Mouse (Mus musculus) skeletal muscle tissue, postnatal 0 days (tissue): Measurements from ENCODE around the gene Ank3. TPM values are rescaled to one million over a fixed set of nuclear protein-coding genes. Genes with fewer than 3 reads are reported as not detected.

Experiments
- polyA plus RNA-seq: library from polyadenylated mRNA; unstranded; fragments of >200 nt; fragmentation: Nextera tagmentation; extraction: Ambion mirVana; gene quantifications from 2 replicates; pipeline ENCODE4 v1.2.1, GENCODE M21; 2015

Gene Ank3
- 33.1 and 39.8 TPM in 2 replicates for polyA plus RNA-seq

DNA sequence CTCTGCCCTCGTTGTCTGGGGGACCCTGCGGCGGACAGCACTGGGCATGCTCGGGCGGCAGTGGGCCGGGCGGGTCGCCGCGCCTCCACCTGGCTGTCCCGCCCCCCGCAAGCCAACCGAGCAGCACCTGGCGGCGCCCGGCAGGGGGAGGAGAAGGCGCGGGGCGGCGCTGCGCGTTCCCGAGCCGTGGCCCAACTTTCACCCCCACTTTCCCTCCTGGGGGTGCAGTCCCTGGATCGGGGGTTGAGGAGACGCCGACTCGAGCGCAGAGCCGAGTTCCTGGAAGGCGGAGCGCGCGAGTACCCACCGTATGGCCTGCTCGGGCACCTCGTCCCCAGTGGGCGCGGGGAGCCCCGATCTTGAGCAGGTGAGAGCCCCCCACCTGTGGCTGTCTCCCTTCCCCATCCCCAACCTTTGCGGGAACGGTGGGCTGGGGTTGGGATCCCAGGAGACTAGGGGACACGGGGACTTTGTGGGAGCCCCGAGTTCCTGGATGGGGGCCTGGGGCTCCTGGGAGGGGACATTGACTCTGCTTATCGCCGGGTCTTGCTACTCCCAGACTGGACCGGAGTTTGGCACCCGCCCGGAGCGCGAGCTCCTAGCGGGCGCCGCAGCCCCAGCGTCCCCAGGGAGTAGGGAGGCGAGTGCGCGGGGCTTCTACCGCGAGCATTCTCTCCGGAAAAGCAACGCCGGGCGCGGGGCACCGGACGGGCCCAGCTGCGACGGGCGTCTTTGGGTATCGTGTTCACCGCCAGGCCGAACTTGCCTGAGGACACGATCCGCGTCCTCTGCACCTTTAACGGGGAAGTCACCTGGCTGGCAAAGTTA is at the start of gene Ank3:
Gene Ank3 (plus strand): TSS at position 11 of the 828 bp plus-strand sequence.

GRCm38 (mm10) chr10:69352212-69353085 is 46.1 kb upstream of the Ank3 start, which contains the start of gene Cdk1:
Cdk1 (minus strand) TSS chr10:69352938.

Other genes starting within 250 kb of the Ank3 start
- gene Rhobtb1, start 247.3 kb upstream of the Ank3 start, polyA plus RNA-seq = 20.5 and 21.7 TPM in 2 replicates
- 3.0 and 3.9 TPM in 2 replicates for gene A930033H14Rik, start 185.7 kb upstream of the Ank3 start, polyA plus RNA-seq
- gene Cdk1, start 45.8 kb upstream of the Ank3 start, polyA plus RNA-seq = 86.8 and 101 TPM in 2 replicates